Mouse (Mus musculus): ENCODE results near the gene Myl6. TPM values are rescaled to one million over a fixed set of nuclear protein-coding genes. Genes with fewer than 3 reads are reported as not detected.
A peak's percentile ranks its signal among the peaks of the same experiment; 100 is the strongest.

Gene Myl6
- polyA plus RNA-seq, 1 experiment from 2014 or later: 1,051 TPM

DNA sequence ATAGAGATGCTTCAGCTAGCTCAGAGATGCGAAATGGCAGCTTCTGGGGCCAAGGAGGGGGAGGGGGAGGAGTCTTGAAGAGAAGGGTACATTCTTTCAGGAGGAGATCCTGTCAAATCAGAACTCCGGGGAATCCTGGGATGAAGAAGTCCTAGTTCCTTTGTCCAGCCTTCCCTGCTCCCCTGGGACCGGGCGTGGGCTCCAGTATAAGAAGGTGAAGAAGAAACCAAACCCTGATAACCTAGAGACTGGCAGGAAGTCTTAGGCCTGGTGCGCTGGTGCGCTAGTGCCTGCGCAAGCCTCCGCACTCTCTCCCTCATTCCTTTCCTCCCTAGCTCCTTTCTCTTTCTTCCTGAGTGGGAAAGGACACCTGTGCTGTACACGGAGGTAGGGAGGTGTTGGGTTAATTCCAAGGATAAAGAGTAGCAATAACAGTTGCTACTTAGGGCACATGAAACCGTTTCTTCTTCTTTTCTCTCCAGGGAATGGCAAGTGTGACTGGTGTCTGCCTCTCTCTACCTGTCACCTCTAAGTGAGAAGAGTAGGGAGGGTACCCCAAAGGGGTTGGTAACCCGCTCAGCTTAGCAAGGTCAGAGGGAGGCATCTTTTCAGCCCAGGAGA, 30.3 kb upstream of the Myl6 start:
- ATAC-seq (replicated peaks; ENCODE audit: insufficient number of reproducible peaks, insufficient read depth, low FRiP score, low read depth): no peak
- Histone ChIP-seq H3K27me3 (no peaks in the 10 kb centered on the region), H3K36me3 (peaks cover 21% of the 10 kb centered on the region; the same call in 1 of the 2 replicates), H3K27ac (peak overlapping the region; percentile 87), H3K4me3 (peak overlapping the region; percentile 80), H3K9me3 (replicated peaks) (no peaks in the 10 kb centered on the region), H3K4me2 (peak overlapping the region; percentile 93), H3K4me1 (replicated peaks) (peaks cover 15% of the 10 kb centered on the region), H3K9ac (peak overlapping the region; percentile 87)
- 29% methylated on average over 11 of the region's 11 CpGs for WGBS

DNA sequence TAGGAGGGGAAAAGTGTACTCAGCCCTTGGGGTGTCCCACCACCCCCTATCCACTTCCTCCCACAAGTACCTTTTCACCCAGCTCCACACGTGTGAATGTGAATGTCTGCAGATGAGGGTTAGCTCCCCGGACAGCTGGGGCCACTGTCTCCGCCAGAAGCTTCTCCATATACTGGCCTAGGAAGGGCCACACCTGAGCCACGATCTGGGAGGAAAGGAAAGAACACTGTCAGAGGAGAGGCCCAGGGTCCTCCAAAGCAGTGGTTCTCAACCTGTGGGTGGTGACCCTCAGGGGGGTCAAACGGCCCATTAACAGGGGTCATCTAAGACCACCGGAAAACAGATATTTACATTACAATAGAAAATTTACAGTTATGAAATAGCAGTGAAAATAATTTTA, 28.4 kb upstream of the Myl6 start:
- Histone ChIP-seq H3K4me3 (no peak overlapping the region), H3K4me1 (replicated peaks) (peaks cover 15% of the 10 kb centered on the region), H3K27ac (no peak overlapping the region), H3K27me3 (no peaks in the 10 kb centered on the region), H3K36me3 (peaks cover 36% of the 10 kb centered on the region; the same call in 1 of the 2 replicates), H3K4me2 (no peak overlapping the region), H3K9me3 (replicated peaks) (no peaks in the 10 kb centered on the region), H3K9ac (no peak overlapping the region)
- ATAC-seq (replicated peaks; ENCODE audit: insufficient number of reproducible peaks, insufficient read depth, low FRiP score, low read depth): no peak
- WGBS: 76% methylated on average over 6 of the region's 6 CpGs

DNA sequence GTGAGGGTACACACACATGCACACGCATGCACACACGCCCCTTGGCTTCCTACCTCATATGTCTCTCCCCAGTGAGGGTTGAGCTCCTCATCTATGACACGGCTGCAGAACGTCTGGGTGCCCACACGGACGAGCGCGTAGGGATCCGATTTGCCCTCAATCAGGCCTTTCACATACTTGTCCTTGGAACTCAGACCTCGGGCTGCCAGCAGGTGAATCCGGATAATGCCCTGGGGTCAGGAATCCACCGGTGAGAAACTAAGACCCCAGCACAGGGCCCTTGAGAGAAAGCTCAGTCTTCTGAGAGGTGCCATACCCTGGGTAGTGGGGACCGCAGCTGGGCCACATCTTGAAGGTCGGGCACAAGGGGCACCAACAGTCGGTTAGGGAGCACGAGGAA, 26.6 kb upstream of the Myl6 start:
- H3K27me3 ChIP-seq: no peaks in the 10 kb centered on the region
- peaks cover 10% of the 10 kb centered on the region for H3K4me1 ChIP-seq (replicated peaks)
- WGBS: 87% methylated on average over 16 of the region's 16 CpGs
- no peak overlapping the region for H3K27ac ChIP-seq
- peaks cover 52% of the 10 kb centered on the region; the same call in 1 of the 2 replicates for H3K36me3 ChIP-seq
- no peaks in the 10 kb centered on the region for H3K9me3 ChIP-seq (replicated peaks)
- no peak overlapping the region for H3K4me2 ChIP-seq
- H3K9ac ChIP-seq: no peak overlapping the region
- ATAC-seq (replicated peaks; ENCODE audit: insufficient number of reproducible peaks, insufficient read depth, low FRiP score, low read depth): no peak
- H3K4me3 ChIP-seq: no peak overlapping the region

DNA sequence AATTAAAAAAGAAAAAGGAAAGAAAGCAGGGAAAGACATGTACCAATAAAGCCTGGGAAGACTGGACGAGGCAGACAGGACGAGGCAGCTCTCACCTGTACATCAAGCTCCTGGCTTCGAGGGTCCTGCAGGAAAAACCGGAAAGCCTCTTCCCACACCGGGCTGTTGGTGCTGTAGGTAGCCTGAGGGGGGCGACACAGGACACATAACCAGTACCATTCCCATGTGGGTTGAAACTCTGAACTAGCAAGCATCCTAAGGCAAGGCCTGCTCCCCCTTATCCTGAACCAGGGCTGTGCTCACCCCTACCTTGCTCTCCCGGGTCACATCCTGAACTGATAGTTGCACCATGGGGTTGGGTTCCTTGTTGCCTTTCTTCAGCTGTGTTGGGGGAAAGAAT, 24.9 kb upstream of the Myl6 start:
- H3K9me3 ChIP-seq (replicated peaks): no peaks in the 10 kb centered on the region
- WGBS: 82% methylated on average over 7 of the region's 7 CpGs
- no peak for ATAC-seq (replicated peaks; ENCODE audit: insufficient number of reproducible peaks, insufficient read depth, low FRiP score, low read depth)
- H3K4me1 ChIP-seq (replicated peaks): 0 out of 2 replicates have a peak, but pooled peaks cover under 1% of the 10 kb centered on the region
- H3K27ac ChIP-seq: no peak overlapping the region
- peaks cover 60% of the 10 kb centered on the region for H3K36me3 ChIP-seq
- H3K4me2 ChIP-seq: no peak overlapping the region
- H3K9ac ChIP-seq: no peak overlapping the region
- no peak overlapping the region for H3K4me3 ChIP-seq
- no peaks in the 10 kb centered on the region for H3K27me3 ChIP-seq

DNA sequence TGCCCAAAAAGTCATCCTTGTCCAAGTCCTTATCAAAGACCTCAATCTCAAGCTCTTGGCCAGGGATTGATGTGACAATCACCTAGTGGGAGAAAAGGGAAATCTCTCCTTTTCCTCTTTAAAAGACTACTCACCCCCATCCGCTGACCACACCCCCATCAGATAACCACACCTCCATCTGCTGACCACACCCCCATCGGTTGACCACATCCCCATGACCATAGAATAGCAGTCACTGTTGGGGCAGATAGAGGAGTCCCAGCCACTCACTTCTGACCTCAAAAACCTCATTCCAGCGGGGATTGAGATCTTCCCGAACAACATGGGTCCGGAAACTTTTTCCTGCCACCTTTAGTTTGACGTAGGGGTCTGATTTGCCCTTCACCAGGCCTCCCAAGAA, 22.7 kb upstream of the Myl6 start:
- Histone ChIP-seq H3K27ac (no peak overlapping the region), H3K4me2 (no peak overlapping the region), H3K4me1 (replicated peaks) (no peaks in the 10 kb centered on the region), H3K4me3 (no peak overlapping the region), H3K9ac (no peak overlapping the region), H3K9me3 (replicated peaks) (no peaks in the 10 kb centered on the region), H3K27me3 (no peaks in the 10 kb centered on the region), H3K36me3 (peaks cover 68% of the 10 kb centered on the region)
- 0 out of 2 replicates have a peak, but pooled peaks have one; percentile 44 for ATAC-seq (replicated peaks; ENCODE audit: insufficient number of reproducible peaks, insufficient read depth, low FRiP score, low read depth)
- WGBS: 47% methylated on average over 6 of the region's 6 CpGs

DNA sequence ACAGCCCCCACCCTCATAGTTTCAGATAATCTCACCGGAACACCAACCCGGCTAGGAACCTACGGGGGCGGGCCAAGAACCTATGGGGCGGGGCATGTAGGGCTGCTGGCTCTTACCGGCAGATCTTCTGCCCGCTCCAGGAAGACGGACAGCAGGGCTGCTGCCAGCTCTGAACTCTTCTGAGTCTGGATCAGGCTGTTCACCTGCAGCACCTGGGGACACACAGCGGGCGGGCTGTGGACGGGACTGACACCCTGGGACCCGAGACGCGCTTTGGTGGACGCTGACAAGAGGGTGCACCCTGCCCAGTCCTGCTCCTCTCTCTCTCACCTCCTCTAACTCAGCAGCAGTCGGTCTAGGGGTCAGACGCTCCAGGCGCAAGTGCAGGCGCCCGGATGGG, 22.1 kb upstream of the Myl6 start:
- Histone ChIP-seq H3K27me3 (no peaks in the 10 kb centered on the region), H3K4me2 (no peak overlapping the region), H3K27ac (no peak overlapping the region), H3K9me3 (replicated peaks) (no peaks in the 10 kb centered on the region), H3K9ac (no peak overlapping the region), H3K4me1 (replicated peaks) (no peaks in the 10 kb centered on the region), H3K4me3 (no peak overlapping the region), H3K36me3 (peaks cover 67% of the 10 kb centered on the region)
- WGBS: 47% methylated on average over 20 of the region's 20 CpGs
- no peak for ATAC-seq (replicated peaks; ENCODE audit: insufficient number of reproducible peaks, insufficient read depth, low FRiP score, low read depth)

DNA sequence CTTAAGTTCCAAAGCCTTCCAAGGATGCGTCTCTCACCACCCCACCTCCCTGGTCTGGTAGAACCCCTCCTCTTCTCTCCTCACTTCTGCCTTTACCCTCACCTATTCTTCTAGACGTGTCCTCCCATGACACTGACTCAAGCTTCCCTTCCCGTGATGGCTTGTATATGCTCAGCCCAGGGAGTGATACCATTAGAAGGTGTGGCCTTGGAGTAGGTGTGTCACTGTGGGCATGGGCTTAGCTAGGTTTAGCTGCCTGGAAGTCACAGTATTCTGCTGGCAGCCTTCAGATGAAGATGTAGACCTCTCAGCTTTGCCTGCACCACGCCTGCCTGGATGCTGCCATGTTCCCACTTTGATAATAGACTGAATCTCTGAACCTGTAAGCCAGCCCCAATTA, 21.1 kb upstream of the Myl6 start:
- Histone ChIP-seq H3K9ac (no peak overlapping the region), H3K27ac (no peak overlapping the region), H3K4me2 (no peak overlapping the region), H3K4me3 (no peak overlapping the region), H3K27me3 (no peaks in the 10 kb centered on the region), H3K36me3 (peaks cover 65% of the 10 kb centered on the region), H3K4me1 (replicated peaks) (no peaks in the 10 kb centered on the region), H3K9me3 (replicated peaks) (no peaks in the 10 kb centered on the region)
- WGBS: 75% methylated on average over 4 of the region's 4 CpGs
- ATAC-seq (replicated peaks; ENCODE audit: insufficient number of reproducible peaks, insufficient read depth, low FRiP score, low read depth): no peak

DNA sequence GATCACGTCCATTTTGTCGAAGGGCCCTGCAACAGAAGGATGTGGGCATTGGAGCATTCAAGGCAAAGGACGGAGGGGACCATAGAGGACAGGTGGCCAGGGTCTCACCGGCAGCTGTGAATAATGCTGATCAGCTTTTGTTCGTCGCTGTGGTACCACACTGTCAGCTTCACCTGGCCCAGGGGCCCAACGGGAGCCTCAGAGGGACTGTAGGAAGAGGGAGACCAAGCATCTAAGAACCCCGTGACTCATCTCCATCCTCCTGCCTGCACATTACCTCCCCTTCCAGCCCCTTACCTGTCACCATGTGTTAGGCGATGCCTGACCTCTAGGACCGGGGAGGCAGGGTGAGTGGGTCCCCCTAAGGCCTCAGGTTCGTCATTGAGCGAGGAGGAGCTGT, 17.8 kb upstream of the Myl6 start:
- 78% methylated on average over 12 of the region's 12 CpGs for WGBS

DNA sequence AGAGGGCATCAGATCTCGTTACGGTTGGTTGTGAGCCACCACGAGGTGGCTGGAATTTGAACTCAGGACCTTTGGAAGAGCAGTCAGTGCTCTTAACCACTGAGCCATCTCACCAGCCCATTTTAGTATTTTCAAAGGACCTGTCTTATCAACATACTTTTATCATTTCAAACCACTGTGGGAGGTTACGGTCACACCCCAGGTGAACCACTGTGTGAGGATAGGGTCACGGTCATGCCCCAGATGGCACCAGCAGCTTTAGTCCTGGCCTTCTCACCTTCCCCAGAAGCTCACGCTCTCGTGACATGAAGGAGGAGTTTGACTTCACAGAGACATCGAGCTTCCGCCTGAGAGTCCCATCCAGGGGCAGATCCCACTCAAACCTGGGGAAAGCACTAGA, 17.2 kb upstream of the Myl6 start:
- Histone ChIP-seq H3K36me3 (peaks cover 46% of the 10 kb centered on the region), H3K9me3 (replicated peaks) (no peaks in the 10 kb centered on the region), H3K27ac (no peak overlapping the region), H3K9ac (no peak overlapping the region), H3K4me3 (no peak overlapping the region), H3K4me2 (no peak overlapping the region), H3K27me3 (no peaks in the 10 kb centered on the region), H3K4me1 (replicated peaks) (no peaks in the 10 kb centered on the region; the same call in 1 of the 2 replicates)
- 83% methylated on average over 9 of the region's 9 CpGs for WGBS
- ATAC-seq (replicated peaks; ENCODE audit: insufficient number of reproducible peaks, insufficient read depth, low FRiP score, low read depth): no peak

More for the DNA sequence above, 17.8 kb upstream of the Myl6 start:
- Histone ChIP-seq H3K27ac (no peak overlapping the region), H3K4me3 (no peak overlapping the region), H3K9me3 (replicated peaks) (no peaks in the 10 kb centered on the region), H3K9ac (no peak overlapping the region), H3K4me1 (replicated peaks) (no peaks in the 10 kb centered on the region; the same call in 1 of the 2 replicates), H3K36me3 (peaks cover 51% of the 10 kb centered on the region), H3K4me2 (no peak overlapping the region), H3K27me3 (no peaks in the 10 kb centered on the region)
- no peak for ATAC-seq (replicated peaks; ENCODE audit: insufficient number of reproducible peaks, insufficient read depth, low FRiP score, low read depth)

DNA sequence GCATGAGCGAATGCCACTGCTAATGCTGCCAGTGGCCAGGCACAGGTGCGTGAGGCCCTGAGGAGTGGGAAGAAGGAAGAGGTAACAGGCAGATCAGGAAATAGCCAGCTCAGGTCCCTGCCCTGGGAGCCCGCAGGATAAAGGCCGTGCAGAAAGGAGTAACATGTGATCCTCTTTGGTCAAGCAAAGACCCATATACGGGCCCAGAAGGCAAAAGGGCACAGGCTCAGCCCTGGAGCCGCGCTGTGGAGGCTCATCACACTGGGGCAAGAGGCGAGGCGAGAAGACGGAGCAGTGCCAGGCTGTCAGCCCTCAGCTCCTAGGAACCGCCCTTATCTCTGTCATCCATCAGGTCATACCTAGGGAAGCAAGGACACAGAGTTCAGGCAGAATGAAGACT, 16.4 kb upstream of the Myl6 start:
- H3K4me1 ChIP-seq (replicated peaks): peaks cover under 1% of the 10 kb centered on the region
- no peaks in the 10 kb centered on the region for H3K27me3 ChIP-seq
- H3K9ac ChIP-seq: no peak overlapping the region
- no peaks in the 10 kb centered on the region for H3K9me3 ChIP-seq (replicated peaks)
- no peak overlapping the region for H3K4me3 ChIP-seq
- H3K27ac ChIP-seq: no peak overlapping the region
- H3K4me2 ChIP-seq: no peak overlapping the region
- WGBS: 81% methylated on average over 11 of the region's 11 CpGs
- ATAC-seq (replicated peaks; ENCODE audit: insufficient number of reproducible peaks, insufficient read depth, low FRiP score, low read depth): no peak
- peaks cover 38% of the 10 kb centered on the region for H3K36me3 ChIP-seq

DNA sequence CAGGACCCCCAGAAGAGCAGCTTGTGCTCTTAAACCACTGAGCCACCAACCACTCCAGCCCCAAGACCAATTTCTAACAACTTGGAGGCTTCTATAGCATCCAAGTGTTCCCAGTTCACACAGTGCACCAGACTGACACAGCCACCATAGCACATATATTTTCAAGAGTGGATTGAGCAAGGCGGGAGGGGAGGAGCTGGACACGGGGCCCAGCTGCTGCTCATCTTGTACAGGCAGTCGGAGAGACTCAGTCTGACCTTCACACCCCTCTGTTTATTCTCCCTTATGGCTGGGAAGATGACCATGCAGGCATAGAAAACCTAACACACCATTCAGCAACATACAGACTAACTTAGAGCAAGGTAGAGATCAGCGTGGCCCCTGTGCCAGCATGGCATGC, 15.9 kb upstream of the Myl6 start:
- H3K4me3 ChIP-seq: no peak overlapping the region
- H3K36me3 ChIP-seq: peaks cover 33% of the 10 kb centered on the region
- no peak for ATAC-seq (replicated peaks; ENCODE audit: insufficient number of reproducible peaks, insufficient read depth, low FRiP score, low read depth)

DNA sequence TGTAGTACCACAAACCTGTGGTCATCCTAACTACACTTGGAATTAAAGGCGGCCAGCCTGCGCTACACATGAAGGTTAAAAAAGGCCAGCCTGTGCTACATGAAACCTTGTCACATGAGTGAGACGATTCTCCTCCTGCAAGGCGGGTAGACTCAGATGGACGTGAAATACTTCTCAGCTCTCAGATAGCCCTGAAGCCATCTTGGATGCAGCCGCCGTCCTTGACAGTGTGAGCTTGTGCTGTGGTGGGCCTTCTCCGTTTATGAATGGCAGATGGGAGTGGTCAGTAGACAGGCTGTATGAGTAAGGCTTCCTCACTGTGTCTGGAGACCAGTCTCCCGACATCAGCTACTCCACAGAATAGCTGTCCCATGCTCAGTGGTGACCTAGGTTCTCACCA, 15.3 kb upstream of the Myl6 start:
- H3K27me3 ChIP-seq: no peaks in the 10 kb centered on the region
- no peak overlapping the region for H3K9ac ChIP-seq
- no peak overlapping the region for H3K4me3 ChIP-seq
- H3K4me2 ChIP-seq: no peak overlapping the region
- H3K4me1 ChIP-seq (replicated peaks): peaks cover 11% of the 10 kb centered on the region
- ATAC-seq (replicated peaks; ENCODE audit: insufficient number of reproducible peaks, insufficient read depth, low FRiP score, low read depth): no peak
- peaks cover 32% of the 10 kb centered on the region for H3K36me3 ChIP-seq
- WGBS: 84% methylated on average over 9 of the region's 9 CpGs
- H3K27ac ChIP-seq: no peak overlapping the region
- no peaks in the 10 kb centered on the region for H3K9me3 ChIP-seq (replicated peaks)

More for the DNA sequence above, 15.9 kb upstream of the Myl6 start:
- no peak overlapping the region for H3K4me2 ChIP-seq
- H3K4me1 ChIP-seq (replicated peaks): peaks cover 5% of the 10 kb centered on the region
- no peaks in the 10 kb centered on the region for H3K9me3 ChIP-seq (replicated peaks)
- no peak overlapping the region for H3K27ac ChIP-seq
- no peak overlapping the region for H3K9ac ChIP-seq
- 79% methylated on average over 4 of the region's 4 CpGs for WGBS
- H3K27me3 ChIP-seq: no peaks in the 10 kb centered on the region

Measured in heart, embryonic 15.5 days (tissue).